Mouse (Mus musculus) liver, postnatal 0 days (tissue): ENCODE results near the gene D030056L22Rik.

Experiments used
- CTCF ChIP-seq: sonication (generic); IDR thresholded peaks from 2 replicates; pipeline ENCODE4 v1.5.1; 2016; ENCODE audit warnings: antibody characterized with exemption, low read depth
- EP300 ChIP-seq: IDR thresholded peaks from 2 replicates; pipeline ENCODE4 v1.6.1; 2016; ENCODE audit warnings: antibody characterized with exemption, low read depth, mild to moderate bottlenecking

- TF ChIP-seq CTCF (no peak), EP300 (no peak)
These were observed 7.3 kb downstream of the D030056L22Rik start for GRCm38 (mm10) chr19:18720337-18720736.
